ENCODE assay signal across 13 mouse cellular contexts in genomic region chr1:172484671-172485070, GRCm38 (mm10). TPM values are rescaled to one million over a fixed set of nuclear protein-coding genes. Genes with fewer than 3 reads are reported as not detected.
DNase-seq lines count a peak whose midpoint lies in the region; ATAC-seq lines count a peak whose summit lies in the region.
"Had no signal": no experiment of that assay in that cellular context is flagged by ENCODE, and none has a peak within 500 bp of the region (broad histone marks: within the 10 kb centered on the region; RNA-seq: fewer than 3 reads in every experiment).

No protein-coding gene starts in this region.

- 53% methylated on average over 13 of the region's 13 CpGs for WGBS in hindbrain, embryonic 15.5 days
- 34% methylated on average over 13 of the region's 13 CpGs for WGBS in midbrain, embryonic 13.5 days

- H3K9me3 ChIP-seq in hindbrain, embryonic 15.5 days = no peaks in the 10 kb centered on the region
- no peaks in the 10 kb centered on the region for H3K9me3 ChIP-seq in midbrain, embryonic 13.5 days
- H3K9me3 ChIP-seq: heart, embryonic 15.5 days had no signal

- H3K4me2 ChIP-seq in hindbrain, embryonic 15.5 days = peak overlapping the region; percentile 86
- peak overlapping the region; percentile 97 for H3K4me2 ChIP-seq in midbrain, embryonic 13.5 days (replicated peaks)
- H3K4me2 ChIP-seq: heart, embryonic 15.5 days had no signal

- peaks cover 63% of the 10 kb centered on the region for H3K4me1 ChIP-seq in hindbrain, embryonic 15.5 days (replicated peaks)
- peaks cover 73% of the 10 kb centered on the region for H3K4me1 ChIP-seq in midbrain, embryonic 13.5 days (replicated peaks)

- ATAC-seq in hindbrain, embryonic 15.5 days (ENCODE audit: low FRiP score, low read depth) = no peak
- no peak for ATAC-seq in midbrain, embryonic 13.5 days
- ATAC-seq: Patski had no signal

- peak overlapping the region; percentile 4; the same call in 1 of the 2 replicates for H3K9ac ChIP-seq in hindbrain, embryonic 15.5 days
- H3K9ac ChIP-seq in midbrain, embryonic 13.5 days (replicated peaks) = peak overlapping the region; percentile 85
- H3K9ac ChIP-seq: heart, embryonic 15.5 days had no signal

- H3K36me3 ChIP-seq in hindbrain, embryonic 15.5 days = no peaks in the 10 kb centered on the region
- peaks cover 24% of the 10 kb centered on the region for H3K36me3 ChIP-seq in midbrain, embryonic 13.5 days
- H3K36me3 ChIP-seq: heart, embryonic 15.5 days had no signal

- no peak overlapping the region for H3K27ac ChIP-seq in hindbrain, embryonic 15.5 days (replicated peaks)
- peak overlapping the region; percentile 77; the same call in 1 of the 2 replicates for H3K27ac ChIP-seq in midbrain, embryonic 13.5 days
- H3K27ac ChIP-seq: heart, embryonic 15.5 days had no signal

- H3K4me3 ChIP-seq in hindbrain, embryonic 15.5 days = peak overlapping the region; percentile 53
- peak overlapping the region; percentile 72 for H3K4me3 ChIP-seq in midbrain, embryonic 13.5 days (replicated peaks)
- H3K4me3 ChIP-seq: heart, embryonic 15.5 days had no signal

- H3K27me3 ChIP-seq in hindbrain, embryonic 15.5 days = 0 out of 2 replicates have a peak, but pooled peaks cover 4% of the 10 kb centered on the region
- peaks cover 9% of the 10 kb centered on the region; the same call in 1 of the 2 replicates for H3K27me3 ChIP-seq in midbrain, embryonic 13.5 days
- H3K27me3 ChIP-seq: Patski had no signal

- DNase-seq in retina, postnatal 1 day = peak; percentile 51
- DNase-seq in retina, embryonic 14.5 days (ENCODE audit: low spot score) = no peak
- no peak for DNase-seq in gastrocnemius, postnatal 25 days
- no peak for DNase-seq in yolk sac, embryonic 10.5 days (ENCODE audit: low spot score)
- DNase-seq in embryo, embryonic 10 days (ENCODE audit: low spot score) = no peak
- DNase-seq in layer of hippocampus, postnatal 14 days (ENCODE audit: low spot score in 2 of 2) = no peak
- DNase-seq: cerebellum, postnatal 25 days; kidney, postnatal 4 days; left cerebral cortex, postnatal 4 days had no signal

RNA-seq across cellular contexts. Expression of gene Igsf9, which starts 3.1 kb away (rescaled TPM):
- 45.7 and 49.3 TPM in 2 replicates for polyA plus RNA-seq in hindbrain, embryonic 15.5 days (2015; fragmentation: Nextera tagmentation; extraction: Ambion mirVana)
- 89.0 and 94.9 TPM in 2 replicates for polyA plus RNA-seq in midbrain, embryonic 13.5 days (2015; fragmentation: Nextera tagmentation; extraction: Ambion mirVana)
- total RNA-seq in gastrocnemius, postnatal 25 days (2021) = under 1 TPM in 1 of 2 experiments, not detected in 1; 0.19 TPM
- total RNA-seq in layer of hippocampus, postnatal 14 days (2021) = 1 to 10 TPM; 7.2 to 8.9 TPM

RNA-seq across cellular contexts. Expression of gene Slamf9, which starts 9.5 kb away (rescaled TPM):
- polyA plus RNA-seq in hindbrain, embryonic 15.5 days (2015; fragmentation: Nextera tagmentation; extraction: Ambion mirVana) = 0.12 and 0.18 TPM in 2 replicates
- 0.31 TPM in 1 of 2 replicates, not detected in the other for polyA plus RNA-seq in midbrain, embryonic 13.5 days (2015; fragmentation: Nextera tagmentation; extraction: Ambion mirVana)
- total RNA-seq in gastrocnemius, postnatal 25 days (2021) = under 1 TPM; 0.20 to 0.35 TPM
- not detected for total RNA-seq in layer of hippocampus, postnatal 14 days (2021)

RNA-seq across cellular contexts. Expression of gene Tagln2, which starts 15.2 kb away (rescaled TPM):
- 77.7 and 83.7 TPM in 2 replicates for polyA plus RNA-seq in hindbrain, embryonic 15.5 days (2015; fragmentation: Nextera tagmentation; extraction: Ambion mirVana)
- 44.0 and 49.9 TPM in 2 replicates for polyA plus RNA-seq in midbrain, embryonic 13.5 days (2015; fragmentation: Nextera tagmentation; extraction: Ambion mirVana)
- 10 to 100 TPM; 24.8 to 33.7 TPM for total RNA-seq in gastrocnemius, postnatal 25 days (2021)
- 10 to 100 TPM; 14.1 to 15.6 TPM for total RNA-seq in layer of hippocampus, postnatal 14 days (2021)

RNA-seq across cellular contexts. Expression of gene Cfap45, which starts 35.9 kb away (rescaled TPM):
- polyA plus RNA-seq in hindbrain, embryonic 15.5 days (2015; fragmentation: Nextera tagmentation; extraction: Ambion mirVana) = 2.8 and 4.6 TPM in 2 replicates
- polyA plus RNA-seq in midbrain, embryonic 13.5 days (2015; fragmentation: Nextera tagmentation; extraction: Ambion mirVana) = 1.9 and 2.0 TPM in 2 replicates
- not detected for total RNA-seq in gastrocnemius, postnatal 25 days (2021)
- 1 to 10 TPM; 2.7 to 4.4 TPM for total RNA-seq in layer of hippocampus, postnatal 14 days (2021)

Comparison
In these comparisons a context has a peak if more than half of its experiments do, and no peak if none do; other contexts are left out.
1. RNA of gene Igsf9, which starts 3.1 kb away (total RNA-seq): 7.2 to 8.9 TPM in layer of hippocampus, postnatal 14 days; 0.19 TPM in gastrocnemius, postnatal 25 days; every median in the first group is over 4 times any median in the second.